Mouse (Mus musculus) macrophage (primary cell): ENCODE data around the gene Sept9. TPM values are rescaled to one million over a fixed set of nuclear protein-coding genes. Genes with fewer than 3 reads are reported as not detected.

Source experiments
- H3K27ac ChIP-seq: fragments of 350-480 bp; formaldehyde crosslinking; 2 replicates; pipeline ENCODE4 v1.9.0; 2021
- H3K36me3 ChIP-seq: fragments of 350-480 bp; formaldehyde crosslinking; 2 replicates; pipeline ENCODE4 v1.9.0; 2021; ENCODE audit errors: inconsistent target
- H3K4me3 ChIP-seq: fragments of 350-480 bp; formaldehyde crosslinking; 2 replicates; pipeline ENCODE4 v1.9.0; 2021; ENCODE audit errors: inconsistent target
- H3K79me2 ChIP-seq: fragments of 350-480 bp; formaldehyde crosslinking; 2 replicates; pipeline ENCODE4 v1.9.0; 2021; ENCODE audit errors: inconsistent target
- WGBS: methylation state at CpG from one replicate; pipeline ENCODE4 v1.1.7; 2026; ENCODE audit warnings: inconsistent platforms; ENCODE audit not compliant: missing documents; 5-methylcytosine and 5-hydroxymethylcytosine counted together
- polyA plus RNA-seq: library from polyadenylated mRNA; stranded (reverse); fragments of 250-400 nt; gene quantifications from 3 replicates; pipeline ENCODE4 v1.2.4, GENCODE M21; 2018; ENCODE audit warnings: inconsistent platforms

Sept9 gene
- polyA plus RNA-seq, 1 experiment from 2014 or later: 173 TPM

DNA sequence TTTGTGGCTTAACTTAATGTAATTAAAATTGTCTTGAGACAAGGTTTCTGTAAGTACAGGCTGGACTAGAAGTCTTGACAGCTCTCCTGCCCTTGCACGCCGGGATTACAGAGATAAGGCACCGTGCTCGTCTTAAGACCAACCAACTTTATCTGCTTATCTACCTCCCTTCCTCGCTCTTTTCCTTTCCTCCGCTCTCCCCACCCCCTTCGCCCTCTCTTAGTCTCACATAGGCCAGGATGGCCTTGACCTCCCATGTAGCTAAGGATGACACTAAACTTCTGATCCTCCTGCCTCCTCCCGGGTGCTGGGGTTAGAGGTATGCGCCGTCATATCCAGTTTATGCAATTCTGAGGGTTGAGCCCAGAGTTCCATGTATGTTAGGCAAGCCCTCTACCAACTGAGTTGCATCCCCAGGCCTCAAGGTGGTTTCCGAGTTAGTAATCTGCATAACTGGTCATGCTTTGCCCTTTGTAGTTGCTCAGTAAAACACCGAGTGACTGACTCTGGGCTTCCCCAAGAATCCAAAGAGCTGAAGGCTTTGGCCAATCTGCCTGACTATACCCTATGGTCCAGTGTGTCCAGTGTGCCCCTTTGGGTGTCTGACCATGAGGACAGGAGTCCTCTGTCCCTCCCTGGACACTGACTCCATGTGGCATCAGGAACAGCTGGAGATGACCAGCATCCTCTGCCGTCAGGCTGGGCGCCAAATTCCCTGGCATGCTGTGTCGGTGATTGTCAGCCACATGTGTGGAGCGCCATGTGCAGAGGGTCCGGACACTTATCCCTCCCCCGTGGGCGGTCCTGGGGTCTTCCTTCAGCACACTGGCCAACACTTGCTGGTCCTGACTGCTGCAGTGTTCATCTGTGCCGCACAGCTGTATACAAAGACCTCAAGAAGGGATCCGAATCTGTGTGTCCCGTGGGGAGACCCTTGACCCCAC lies 50.8 kb downstream of the Sept9 start:
- no peaks in the 10 kb centered on the region for H3K79me2 ChIP-seq
- no peaks in the 10 kb centered on the region for H3K36me3 ChIP-seq
- no peak overlapping the region for H3K27ac ChIP-seq
- H3K4me3 ChIP-seq: no peak overlapping the region
- WGBS: 94% methylated on average over 22 of the region's 22 CpGs

DNA sequence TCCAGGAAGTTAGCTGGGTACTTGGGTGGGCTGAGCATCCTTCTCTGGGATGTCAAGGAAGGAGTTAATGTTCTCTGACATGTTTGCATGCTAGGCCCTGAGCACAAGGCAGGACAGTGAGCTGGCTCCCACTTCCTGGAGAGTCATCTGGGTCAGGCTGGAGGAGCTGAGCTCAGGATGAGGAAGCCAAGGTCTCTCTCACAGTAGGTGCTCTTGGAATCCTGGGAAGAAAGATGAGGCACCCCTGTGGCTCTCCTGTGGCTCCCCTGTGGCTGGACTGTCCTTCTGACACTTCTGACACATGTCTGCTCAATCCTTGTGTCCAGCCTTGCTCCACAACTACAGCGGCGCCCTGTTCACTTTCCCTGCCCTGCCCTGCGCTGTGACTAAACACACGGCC lies 52.3 kb downstream of the Sept9 start:
- WGBS: 87% methylated on average over 4 of the region's 4 CpGs
- H3K4me3 ChIP-seq: no peak overlapping the region
- H3K36me3 ChIP-seq: no peaks in the 10 kb centered on the region
- no peaks in the 10 kb centered on the region for H3K79me2 ChIP-seq
- H3K27ac ChIP-seq: no peak overlapping the region

DNA sequence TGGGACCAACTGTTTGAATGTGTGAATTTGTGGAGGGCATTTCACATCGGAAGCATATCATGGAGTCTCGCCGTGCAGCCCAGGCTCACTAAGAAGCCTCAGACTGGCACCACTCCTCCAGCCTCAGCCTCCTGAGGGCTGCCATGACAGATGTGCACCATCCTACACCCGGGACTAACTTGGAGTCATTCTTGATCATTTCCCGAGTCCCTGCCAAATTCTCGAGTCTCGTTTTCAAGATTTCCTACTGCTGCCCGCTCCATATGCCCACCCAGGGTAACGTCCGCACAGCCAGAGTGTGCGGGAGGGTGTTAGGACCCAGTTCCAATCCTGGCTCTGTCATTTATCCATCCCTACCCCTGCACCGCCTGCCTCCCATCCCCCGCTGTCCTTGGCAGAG lies 53.4 kb downstream of the Sept9 start:
- WGBS: 96% methylated on average over 13 of the region's 13 CpGs
- no peak overlapping the region for H3K27ac ChIP-seq
- no peak overlapping the region for H3K4me3 ChIP-seq

DNA sequence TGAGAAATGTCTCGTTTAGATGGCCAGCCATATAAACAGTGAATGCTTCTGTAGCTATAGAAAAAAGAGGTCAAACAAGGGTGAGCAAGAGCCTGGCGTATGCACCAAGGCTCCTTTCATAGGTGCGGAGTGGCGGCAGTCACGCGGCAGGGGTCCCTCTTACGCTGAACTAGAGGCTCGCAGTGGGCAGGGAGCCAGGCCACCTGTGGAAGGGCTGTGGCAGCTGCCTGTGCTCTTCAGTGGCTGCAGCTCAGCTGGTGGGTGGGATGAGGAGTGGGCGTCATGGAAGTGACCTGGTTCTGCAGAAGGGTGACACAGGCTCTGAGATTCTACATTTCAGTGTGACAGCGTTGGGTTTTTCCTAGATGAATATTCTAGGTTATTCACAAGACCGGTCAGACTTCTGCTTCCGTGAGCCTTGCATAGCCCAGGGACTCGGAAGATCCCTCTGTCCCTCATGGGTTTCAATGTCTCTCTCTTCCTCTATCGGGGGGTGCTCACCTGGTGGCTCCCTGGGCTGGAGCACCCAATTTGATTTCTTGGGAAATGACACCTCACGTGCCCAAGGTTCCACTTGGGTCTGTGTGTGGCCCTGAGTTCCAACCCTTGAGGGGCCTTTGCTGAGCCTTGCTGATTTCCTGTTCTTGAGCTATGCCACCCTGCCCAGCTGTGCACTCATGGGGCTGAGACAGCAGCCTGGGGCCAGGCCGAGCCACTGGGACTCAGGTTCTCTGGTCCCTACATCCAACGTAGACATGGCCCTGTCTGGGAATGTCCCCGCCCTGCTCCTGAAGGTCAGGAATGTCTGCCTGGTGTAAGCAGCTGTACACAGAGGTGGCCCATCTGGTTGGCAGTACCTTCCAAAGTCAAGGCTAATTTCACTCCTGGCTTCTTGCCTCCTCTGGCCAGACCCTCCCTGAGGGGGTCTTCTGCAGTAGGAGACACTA lies 55.0 kb downstream of the Sept9 start:
- Histone ChIP-seq H3K27ac (no peak overlapping the region), H3K79me2 (no peaks in the 10 kb centered on the region), H3K36me3 (no peaks in the 10 kb centered on the region), H3K4me3 (no peak overlapping the region)
- WGBS: 94% methylated on average over 17 of the region's 18 CpGs

More for the DNA sequence above, 53.4 kb downstream of the Sept9 start:
- no peaks in the 10 kb centered on the region for H3K36me3 ChIP-seq
- H3K79me2 ChIP-seq: no peaks in the 10 kb centered on the region

DNA sequence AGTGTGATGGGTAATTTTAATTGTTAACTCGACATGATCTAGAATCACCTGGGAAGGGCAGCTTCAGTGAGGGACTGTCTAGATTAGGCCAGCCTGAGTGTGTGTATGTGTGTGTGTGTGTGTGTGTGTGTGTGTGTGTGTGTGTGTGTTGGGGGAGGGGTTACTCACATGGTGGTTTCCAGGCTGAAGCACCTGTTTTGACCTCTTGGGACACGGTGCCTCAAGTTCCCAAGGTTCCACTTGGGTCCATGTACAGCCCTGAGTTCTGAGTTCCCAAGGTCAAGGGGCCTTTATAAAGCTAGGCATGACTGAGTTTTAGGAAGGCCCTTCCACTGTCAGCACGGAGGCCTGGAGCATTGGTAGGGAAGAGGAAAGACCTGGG lies 55.6 kb downstream of the Sept9 start:
- H3K79me2 ChIP-seq: no peaks in the 10 kb centered on the region
- H3K4me3 ChIP-seq: no peak overlapping the region
- WGBS: 89% methylated on average over 3 of the region's 3 CpGs
- H3K27ac ChIP-seq: no peak overlapping the region
- no peaks in the 10 kb centered on the region for H3K36me3 ChIP-seq

DNA sequence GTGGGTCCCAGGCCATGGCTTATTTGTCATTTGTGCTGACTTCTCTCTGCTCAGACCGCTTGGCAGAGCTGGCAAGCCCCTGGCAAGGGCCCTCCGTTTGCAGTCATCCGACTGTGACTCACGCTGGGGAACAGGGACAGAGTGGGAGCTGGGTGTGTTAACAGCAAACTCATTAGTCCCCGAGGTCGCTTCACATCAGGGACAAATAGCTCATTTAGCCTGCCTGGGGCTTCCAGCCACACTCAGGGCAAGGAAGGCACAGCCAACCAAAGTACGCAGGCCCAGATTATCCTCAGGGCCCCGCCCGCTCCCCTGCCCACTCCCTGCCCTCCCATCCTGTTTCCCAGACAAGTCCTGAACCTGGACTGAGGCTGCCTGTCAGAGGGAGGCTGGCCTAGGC lies 56.6 kb downstream of the Sept9 start:
- no peak overlapping the region for H3K27ac ChIP-seq
- 93% methylated on average over 9 of the region's 9 CpGs for WGBS

DNA sequence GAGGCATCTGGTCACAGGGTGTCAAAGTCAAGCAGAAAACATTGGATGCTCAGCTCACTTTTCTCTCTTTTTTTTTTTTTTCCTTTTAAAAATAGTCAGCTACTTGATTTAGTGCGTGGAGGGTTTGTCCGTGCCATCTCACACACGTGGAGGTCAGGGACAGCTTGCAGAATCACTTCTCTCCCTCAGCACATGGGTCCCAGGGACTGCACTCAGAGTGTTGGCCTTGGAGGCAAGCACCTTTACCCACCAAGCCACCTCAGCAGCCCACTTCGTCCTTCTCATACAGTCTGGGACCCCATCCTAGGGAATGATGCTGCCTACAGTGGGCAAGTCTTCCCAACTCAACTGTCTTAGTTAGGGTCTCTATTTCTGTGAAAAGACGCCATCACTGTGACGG lies 57.4 kb downstream of the Sept9 start:
- H3K4me3 ChIP-seq: no peak overlapping the region
- no peaks in the 10 kb centered on the region for H3K79me2 ChIP-seq
- WGBS: 98% methylated on average over 5 of the region's 6 CpGs
- no peaks in the 10 kb centered on the region for H3K36me3 ChIP-seq
- H3K27ac ChIP-seq: no peak overlapping the region

More for the DNA sequence above, 56.6 kb downstream of the Sept9 start:
- Histone ChIP-seq H3K79me2 (no peaks in the 10 kb centered on the region), H3K36me3 (no peaks in the 10 kb centered on the region), H3K4me3 (no peak overlapping the region)

DNA sequence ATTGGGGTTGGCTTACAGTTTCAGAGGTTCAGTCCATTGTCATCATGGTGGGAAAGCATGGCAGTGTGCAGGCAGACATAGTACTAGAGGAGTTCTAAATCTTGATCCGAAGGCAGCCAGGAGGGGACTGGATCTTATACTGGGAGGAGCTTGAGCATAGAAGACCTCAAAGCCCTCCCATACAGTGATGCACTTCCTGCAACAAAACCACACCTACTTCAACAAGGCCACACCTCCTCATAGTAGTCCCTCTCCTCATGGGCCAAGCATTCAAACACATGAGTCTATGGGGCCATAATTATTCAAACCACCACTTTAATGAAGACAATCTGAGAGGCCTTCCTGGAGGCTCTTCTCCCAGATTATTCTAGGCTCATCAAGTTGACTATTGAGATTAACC lies 57.8 kb downstream of the Sept9 start:
- Histone ChIP-seq H3K36me3 (no peaks in the 10 kb centered on the region), H3K79me2 (no peaks in the 10 kb centered on the region), H3K27ac (no peak overlapping the region), H3K4me3 (no peak overlapping the region)
- 92% methylated on average over 1 of the region's 1 CpGs for WGBS

DNA sequence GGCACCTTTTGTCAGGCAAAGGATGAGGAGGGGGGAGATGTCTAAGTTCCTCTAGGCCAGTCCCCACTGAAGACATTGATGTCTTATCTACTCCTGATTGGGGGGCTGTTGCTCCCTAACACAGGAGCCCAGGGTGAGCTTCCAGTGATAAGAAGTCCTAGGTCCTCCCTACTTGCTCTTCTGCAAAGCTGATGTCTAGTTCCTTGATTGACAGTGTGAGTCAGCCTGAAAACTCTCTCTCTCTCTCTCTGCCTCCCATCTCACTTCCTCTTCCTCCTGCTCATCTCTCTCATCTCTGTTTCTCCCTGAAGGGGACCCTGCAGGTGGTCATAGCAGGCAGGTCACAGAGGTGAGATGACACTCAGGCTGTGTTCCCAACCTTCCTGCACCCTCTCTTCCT lies 58.4 kb downstream of the Sept9 start:
- Histone ChIP-seq H3K27ac (no peak overlapping the region), H3K79me2 (no peaks in the 10 kb centered on the region), H3K4me3 (no peak overlapping the region), H3K36me3 (no peaks in the 10 kb centered on the region)

DNA sequence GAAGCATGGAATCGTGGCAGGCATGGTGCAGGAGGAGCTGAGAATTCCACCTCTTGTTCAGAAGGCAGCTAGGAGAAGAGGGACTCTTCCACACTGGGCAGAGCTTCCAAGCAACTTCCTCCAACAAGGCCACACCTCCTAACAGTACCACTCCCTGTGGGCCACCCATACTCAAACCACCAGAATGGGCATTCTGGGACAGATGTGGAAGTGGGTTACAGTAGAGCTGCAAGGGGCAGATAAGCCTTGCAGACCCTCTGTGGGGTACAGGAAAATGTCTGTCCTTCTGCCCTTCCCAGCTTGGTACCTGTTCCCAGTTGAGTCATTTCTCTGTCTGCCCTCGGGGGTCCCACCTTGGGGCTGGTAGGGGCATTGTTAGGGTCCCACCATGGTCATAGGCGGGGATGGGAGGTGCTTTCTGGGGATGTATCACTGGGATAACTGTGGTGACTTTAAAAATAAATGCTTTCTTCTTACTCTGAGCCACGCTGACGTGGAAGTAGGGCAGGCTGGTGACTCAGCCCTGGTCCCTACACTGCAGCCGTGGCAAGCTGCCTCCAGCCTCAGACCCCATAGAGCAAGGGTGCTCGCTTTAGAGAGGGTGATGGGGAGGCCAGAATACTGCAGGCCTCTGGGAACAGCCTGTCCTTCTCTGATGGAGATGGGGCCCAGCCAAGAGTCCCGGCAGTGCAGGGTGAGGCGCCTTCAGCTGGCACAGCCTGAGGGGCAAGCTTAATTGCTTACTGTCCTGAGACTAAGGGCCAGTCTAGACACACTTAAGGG lies 59.9 kb downstream of the Sept9 start:
- 44% methylated on average over 9 of the region's 9 CpGs for WGBS
- Histone ChIP-seq H3K79me2 (no peaks in the 10 kb centered on the region), H3K27ac (peak overlapping the region; percentile 58), H3K4me3 (no peak overlapping the region), H3K36me3 (no peaks in the 10 kb centered on the region)

DNA sequence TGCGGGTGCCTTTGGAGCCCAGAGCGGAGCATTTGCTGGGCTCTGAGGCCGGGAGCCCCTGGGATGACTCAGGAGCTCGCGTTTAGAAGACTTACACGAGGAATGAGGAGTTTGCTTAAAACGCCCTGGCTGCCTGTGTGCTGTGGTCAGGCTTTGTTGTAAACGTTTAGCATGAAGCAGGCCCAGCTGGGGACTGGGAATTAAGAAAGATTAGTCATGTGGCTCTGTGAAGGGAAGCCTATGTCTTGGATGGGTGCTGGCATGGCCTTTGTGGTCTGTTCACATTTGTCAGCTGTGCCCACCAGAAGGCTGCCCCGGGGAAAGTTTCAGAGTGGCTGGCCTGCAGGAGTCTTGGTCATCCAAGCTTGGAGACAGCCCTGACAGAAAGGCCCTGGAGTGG lies 61.2 kb downstream of the Sept9 start:
- H3K79me2 ChIP-seq: no peaks in the 10 kb centered on the region
- no peak overlapping the region for H3K27ac ChIP-seq
- WGBS: 48% methylated on average over 9 of the region's 9 CpGs

DNA sequence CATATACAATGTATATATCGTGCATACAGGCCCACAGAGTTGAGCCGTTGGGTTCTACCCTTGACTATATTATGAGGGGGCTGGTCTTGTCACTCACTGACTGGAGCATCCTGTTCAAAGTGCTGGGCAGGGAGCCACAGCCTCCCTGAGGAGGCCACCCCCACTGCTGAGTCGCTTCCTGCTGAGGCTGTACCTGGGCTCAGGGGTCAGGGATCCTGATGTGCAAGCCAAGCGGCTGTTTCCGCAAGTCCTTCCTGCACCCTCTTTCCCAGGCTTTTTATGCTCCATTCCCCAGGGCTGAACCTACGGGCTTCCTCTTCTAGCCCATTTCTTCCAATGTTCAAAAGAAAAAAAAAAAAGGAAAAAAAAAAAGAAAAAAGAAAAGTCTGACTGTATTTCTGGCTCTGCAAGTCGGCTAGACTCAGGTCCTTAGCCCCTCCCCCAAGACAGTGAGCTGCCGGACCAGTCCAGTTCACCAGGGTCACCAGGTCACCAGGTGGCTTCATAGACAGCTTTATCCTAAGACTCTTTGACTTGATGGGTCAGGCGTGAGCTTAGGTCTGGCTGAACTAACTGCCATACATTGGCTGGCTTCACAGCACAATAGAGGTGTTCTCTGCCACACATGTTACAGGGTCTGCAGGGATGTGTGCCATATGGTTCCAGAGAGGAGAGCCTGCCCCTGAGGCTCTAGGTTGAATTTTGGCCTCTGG lies 63.8 kb downstream of the Sept9 start:
- Histone ChIP-seq H3K27ac (no peak overlapping the region), H3K4me3 (no peak overlapping the region), H3K36me3 (no peaks in the 10 kb centered on the region), H3K79me2 (no peaks in the 10 kb centered on the region)
- 53% methylated on average over 9 of the region's 9 CpGs for WGBS

More for the DNA sequence above, 61.2 kb downstream of the Sept9 start:
- Histone ChIP-seq H3K4me3 (no peak overlapping the region), H3K36me3 (no peaks in the 10 kb centered on the region)

DNA sequence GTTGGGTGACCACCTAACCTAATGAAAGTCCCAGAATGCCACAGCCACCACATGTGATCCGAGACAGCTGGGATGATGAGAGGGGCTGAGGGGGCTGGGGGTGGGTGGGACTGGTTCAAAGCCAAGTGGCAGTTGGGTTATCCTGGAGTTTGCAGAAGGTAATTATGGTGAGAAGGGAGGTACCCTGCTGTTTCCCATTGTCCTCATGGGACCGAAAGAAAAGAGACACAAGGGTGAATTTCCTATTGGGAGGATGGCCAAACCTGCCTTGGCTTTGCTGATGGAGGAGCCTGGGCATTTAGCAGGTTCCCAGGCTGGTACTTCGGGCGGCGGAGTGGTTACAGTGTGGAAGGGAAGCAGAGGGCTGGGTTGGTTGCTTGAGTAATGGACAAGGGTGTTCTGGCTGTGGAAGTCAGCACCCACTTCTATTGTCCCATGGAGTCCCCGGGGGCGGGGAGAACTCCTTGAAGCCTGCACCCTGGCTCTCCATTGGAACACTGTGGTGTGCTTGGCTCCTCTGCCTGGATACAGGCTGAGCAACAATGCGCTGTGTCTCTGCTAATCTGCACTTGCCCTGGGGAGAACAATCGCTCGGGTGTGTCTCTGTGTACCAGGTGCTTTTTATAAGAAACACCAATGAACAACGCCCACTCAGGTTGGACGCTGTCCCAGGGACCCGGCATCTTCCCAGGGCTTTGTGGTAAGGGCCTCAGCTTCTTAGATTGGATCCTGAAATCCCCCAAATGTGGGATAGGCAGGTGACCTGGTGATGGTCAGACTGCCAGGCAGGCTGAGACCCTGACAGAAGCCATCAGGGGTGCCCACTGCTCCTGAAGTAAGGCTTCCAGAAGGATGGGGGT lies 64.9 kb downstream of the Sept9 start:
- H3K36me3 ChIP-seq: no peaks in the 10 kb centered on the region
- H3K79me2 ChIP-seq: no peaks in the 10 kb centered on the region
- H3K27ac ChIP-seq: no peak overlapping the region
- H3K4me3 ChIP-seq: no peak overlapping the region
- 84% methylated on average over 13 of the region's 13 CpGs for WGBS
